Mouse (Mus musculus): Measurements from ENCODE around the gene 1700025G04Rik. TPM values are rescaled to one million over a fixed set of nuclear protein-coding genes. Genes with fewer than 3 reads are reported as not detected.

The 1700025G04Rik gene
- polyA plus RNA-seq, 1 experiment from 2014 or later, result 29.3 TPM

DNA sequence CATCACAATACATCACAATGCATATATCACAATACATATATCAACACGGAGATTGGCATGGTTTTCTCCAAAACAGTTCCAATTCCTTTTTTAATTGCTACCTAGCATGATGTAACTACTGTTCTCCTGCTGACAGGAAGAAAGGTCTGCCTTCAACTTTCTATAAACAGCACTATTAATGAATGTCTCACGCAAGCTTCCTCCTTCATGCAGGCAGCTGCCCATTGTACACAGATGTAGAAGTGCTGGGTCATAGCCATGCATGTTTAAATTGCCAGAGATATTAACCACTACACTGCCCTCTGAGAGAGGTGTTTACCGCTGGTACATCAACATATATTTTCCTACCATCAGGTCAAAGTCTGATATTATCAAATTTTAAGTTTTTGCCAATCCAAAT, 113.1 kb downstream of the 1700025G04Rik start:
- ATAC-seq (replicated peaks; ENCODE audit: insufficient number of reproducible peaks, low FRiP score, low TSS enrichment, low read depth) (no peak), DNase-seq (ENCODE audit: low spot score) (no peak)
- Histone ChIP-seq H3K36me3 (replicated peaks; ENCODE audit: control insufficient read depth, insufficient read depth, low read depth, low read length) (no peaks in the 10 kb centered on the region), H3K4me1 (ENCODE audit: control insufficient read depth, insufficient read depth, low read length) (no peaks in the 10 kb centered on the region), H3K27me3 (ENCODE audit: control insufficient read depth, insufficient read depth, low read length) (no peaks in the 10 kb centered on the region), H3K9ac (replicated peaks; ENCODE audit: low read length) (no peak overlapping the region), H3K27ac (replicated peaks; ENCODE audit: low read depth, low read length) (no peak overlapping the region), H3K4me2 (ENCODE audit: low read depth, low read length) (no peak overlapping the region), H3K4me3 (ENCODE audit: low read depth, low read length) (no peak overlapping the region), H3K9me3 (replicated peaks; ENCODE audit: control insufficient read depth, low read length) (no peaks in the 10 kb centered on the region)
- 88% methylated on average over 3 of the region's 3 CpGs for WGBS

DNA sequence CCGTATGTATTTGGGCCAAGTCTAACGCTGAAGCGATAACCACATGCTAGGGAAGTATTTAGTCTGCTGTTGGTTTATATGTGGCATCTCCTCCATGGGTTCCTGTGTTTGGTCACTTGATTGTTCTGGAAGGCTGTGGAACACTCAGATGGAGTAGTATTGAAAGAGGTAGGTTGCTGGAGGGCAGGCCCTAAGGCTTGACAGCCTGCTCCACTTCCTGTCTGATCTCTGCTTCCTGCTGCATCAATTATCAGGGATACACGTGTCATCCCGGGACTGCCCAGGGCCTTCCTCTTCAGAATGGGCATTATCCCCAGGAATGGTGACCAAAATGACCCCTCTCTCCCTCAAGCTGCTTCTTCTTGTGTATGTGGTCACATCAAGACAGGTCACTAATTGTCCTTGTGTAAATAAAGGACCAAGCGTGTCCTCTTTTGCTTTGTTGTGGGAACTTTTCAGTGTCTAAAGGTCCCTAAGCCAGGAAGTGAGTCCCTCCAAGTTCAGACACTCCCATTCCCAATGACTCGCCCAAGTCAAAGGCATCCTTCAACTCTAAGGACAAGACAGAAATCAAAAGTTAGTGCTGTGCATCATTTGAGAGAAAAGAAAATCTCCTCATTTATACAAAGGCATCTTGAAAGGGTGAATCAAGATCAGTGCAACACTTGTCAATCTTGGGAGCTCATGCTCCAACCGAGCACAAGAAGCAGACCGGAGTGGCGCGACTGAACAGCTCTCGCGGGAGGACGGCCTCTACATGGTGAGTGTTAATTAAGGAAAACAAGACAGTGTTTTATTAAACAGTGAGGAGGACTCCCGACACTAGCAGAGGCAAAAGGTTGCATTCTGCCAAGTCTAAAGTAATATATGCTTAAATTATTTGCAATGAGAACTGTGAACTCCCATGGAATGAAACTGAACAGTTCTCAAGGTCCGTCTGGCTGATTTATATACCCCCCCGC, 114.2 kb downstream of the 1700025G04Rik start:
- Histone ChIP-seq H3K9me3 (replicated peaks; ENCODE audit: control insufficient read depth, low read length) (no peaks in the 10 kb centered on the region), H3K27ac (replicated peaks; ENCODE audit: low read depth, low read length) (no peak overlapping the region), H3K9ac (replicated peaks; ENCODE audit: low read length) (no peak overlapping the region), H3K27me3 (ENCODE audit: control insufficient read depth, insufficient read depth, low read length) (no peaks in the 10 kb centered on the region), H3K36me3 (replicated peaks; ENCODE audit: control insufficient read depth, insufficient read depth, low read depth, low read length) (no peaks in the 10 kb centered on the region), H3K4me1 (ENCODE audit: control insufficient read depth, insufficient read depth, low read length) (no peaks in the 10 kb centered on the region), H3K4me3 (ENCODE audit: low read depth, low read length) (no peak overlapping the region), H3K4me2 (ENCODE audit: low read depth, low read length) (no peak overlapping the region)
- ATAC-seq (replicated peaks; ENCODE audit: insufficient number of reproducible peaks, low FRiP score, low TSS enrichment, low read depth) (no peak), DNase-seq (ENCODE audit: low spot score) (no peak)
- 80% methylated on average over 17 of the region's 17 CpGs for WGBS

DNA sequence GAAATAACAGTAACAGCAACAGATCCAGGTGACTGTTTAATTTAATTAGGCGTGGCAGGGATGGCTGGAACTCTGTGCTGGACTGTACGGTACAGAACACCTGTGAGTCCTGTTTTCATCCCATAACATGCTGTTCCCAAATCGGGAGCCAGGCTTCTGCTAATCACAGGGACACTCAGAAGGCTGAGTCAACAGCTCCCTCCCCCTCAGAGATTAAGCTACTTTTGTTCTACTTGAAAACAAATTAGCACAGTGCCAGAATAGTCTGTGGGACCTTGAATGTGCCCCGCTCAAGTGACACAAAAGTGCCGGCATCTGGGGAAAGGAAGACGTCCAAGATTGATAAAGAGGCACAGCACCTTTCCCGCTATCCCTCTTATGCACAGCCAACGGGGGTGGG, 115.0 kb downstream of the 1700025G04Rik start:
- WGBS, result 85% methylated on average over 8 of the region's 8 CpGs
- H3K36me3 ChIP-seq (replicated peaks; ENCODE audit: control insufficient read depth, insufficient read depth, low read depth, low read length), result no peaks in the 10 kb centered on the region
- H3K27ac ChIP-seq (replicated peaks; ENCODE audit: low read depth, low read length), result no peak overlapping the region
- no peak overlapping the region for H3K9ac ChIP-seq (replicated peaks; ENCODE audit: low read length)
- H3K9me3 ChIP-seq (replicated peaks; ENCODE audit: control insufficient read depth, low read length), result no peaks in the 10 kb centered on the region
- no peaks in the 10 kb centered on the region for H3K27me3 ChIP-seq (ENCODE audit: control insufficient read depth, insufficient read depth, low read length)
- ATAC-seq (replicated peaks; ENCODE audit: insufficient number of reproducible peaks, low FRiP score, low TSS enrichment, low read depth) (no peak), DNase-seq (ENCODE audit: low spot score) (no peak)
- no peak overlapping the region for H3K4me3 ChIP-seq (ENCODE audit: low read depth, low read length)
- H3K4me1 ChIP-seq (ENCODE audit: control insufficient read depth, insufficient read depth, low read length), result no peaks in the 10 kb centered on the region
- no peak overlapping the region for H3K4me2 ChIP-seq (ENCODE audit: low read depth, low read length)

DNA sequence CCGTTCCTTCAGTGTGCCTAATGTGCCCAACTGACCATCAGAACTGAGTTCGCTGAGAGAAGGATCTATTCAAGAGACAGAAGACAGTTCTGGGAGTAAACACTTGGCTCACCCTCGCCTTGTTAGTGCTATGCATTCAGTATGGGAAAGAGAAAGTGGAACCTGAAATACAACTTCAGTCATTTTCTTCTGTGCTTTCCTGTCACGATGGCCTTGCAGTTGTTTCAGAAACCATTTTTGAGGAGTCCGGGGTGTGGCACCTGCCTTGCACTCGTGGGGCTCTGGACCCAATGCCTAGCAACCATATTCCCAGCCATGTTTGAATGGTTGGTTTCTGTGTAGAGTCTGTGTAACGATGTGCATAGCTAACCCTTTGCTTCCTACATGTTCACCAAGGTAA, 115.5 kb downstream of the 1700025G04Rik start:
- no peak overlapping the region for H3K4me3 ChIP-seq (ENCODE audit: low read depth, low read length)
- H3K4me2 ChIP-seq (ENCODE audit: low read depth, low read length), result no peak overlapping the region
- H3K9me3 ChIP-seq (replicated peaks; ENCODE audit: control insufficient read depth, low read length), result no peaks in the 10 kb centered on the region
- H3K36me3 ChIP-seq (replicated peaks; ENCODE audit: control insufficient read depth, insufficient read depth, low read depth, low read length), result no peaks in the 10 kb centered on the region
- H3K27ac ChIP-seq (replicated peaks; ENCODE audit: low read depth, low read length), result no peak overlapping the region
- no peaks in the 10 kb centered on the region for H3K4me1 ChIP-seq (ENCODE audit: control insufficient read depth, insufficient read depth, low read length)
- H3K27me3 ChIP-seq (ENCODE audit: control insufficient read depth, insufficient read depth, low read length), result no peaks in the 10 kb centered on the region
- no peak for DNase-seq (ENCODE audit: low spot score)
- ATAC-seq (replicated peaks; ENCODE audit: insufficient number of reproducible peaks, low FRiP score, low TSS enrichment, low read depth), result no peak
- 92% methylated on average over 7 of the region's 7 CpGs for WGBS
- no peak overlapping the region for H3K9ac ChIP-seq (replicated peaks; ENCODE audit: low read length)

DNA sequence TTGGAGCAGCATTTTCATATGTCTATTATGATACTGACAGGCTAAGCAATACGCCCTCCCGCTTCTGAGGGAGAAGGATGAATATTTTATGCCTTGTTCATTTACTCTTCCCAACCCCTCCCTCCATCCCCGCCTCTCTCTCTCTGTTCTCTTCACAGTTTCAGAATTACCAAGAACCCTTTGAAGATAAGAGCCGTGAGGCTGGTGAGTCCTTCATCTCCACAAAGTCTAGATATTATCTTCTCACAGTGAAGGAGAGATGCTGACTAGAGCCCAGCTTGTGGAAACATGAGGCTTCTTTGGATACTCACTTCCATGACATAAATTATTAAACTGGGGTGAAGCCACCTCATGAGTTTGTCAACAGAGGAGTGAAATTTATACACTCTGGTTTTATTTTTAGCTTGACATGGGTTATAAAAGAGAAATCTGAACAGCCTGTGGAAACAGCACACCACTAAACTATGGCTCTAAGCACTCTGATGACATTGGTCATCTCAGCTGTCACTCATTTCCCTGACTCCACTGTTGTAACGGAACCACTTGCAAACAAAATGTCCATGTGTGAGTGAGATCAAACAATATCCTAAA, 116.7 kb downstream of the 1700025G04Rik start:
- Histone ChIP-seq H3K9me3 (replicated peaks; ENCODE audit: control insufficient read depth, low read length) (no peaks in the 10 kb centered on the region), H3K9ac (replicated peaks; ENCODE audit: low read length) (no peak overlapping the region), H3K4me3 (ENCODE audit: low read depth, low read length) (no peak overlapping the region), H3K4me2 (ENCODE audit: low read depth, low read length) (no peak overlapping the region), H3K4me1 (ENCODE audit: control insufficient read depth, insufficient read depth, low read length) (no peaks in the 10 kb centered on the region), H3K36me3 (replicated peaks; ENCODE audit: control insufficient read depth, insufficient read depth, low read depth, low read length) (no peaks in the 10 kb centered on the region), H3K27me3 (ENCODE audit: control insufficient read depth, insufficient read depth, low read length) (no peaks in the 10 kb centered on the region), H3K27ac (replicated peaks; ENCODE audit: low read depth, low read length) (no peak overlapping the region)
- WGBS, result 85% methylated on average over 5 of the region's 5 CpGs
- ATAC-seq (replicated peaks; ENCODE audit: insufficient number of reproducible peaks, low FRiP score, low TSS enrichment, low read depth) (no peak), DNase-seq (ENCODE audit: low spot score) (no peak)

DNA sequence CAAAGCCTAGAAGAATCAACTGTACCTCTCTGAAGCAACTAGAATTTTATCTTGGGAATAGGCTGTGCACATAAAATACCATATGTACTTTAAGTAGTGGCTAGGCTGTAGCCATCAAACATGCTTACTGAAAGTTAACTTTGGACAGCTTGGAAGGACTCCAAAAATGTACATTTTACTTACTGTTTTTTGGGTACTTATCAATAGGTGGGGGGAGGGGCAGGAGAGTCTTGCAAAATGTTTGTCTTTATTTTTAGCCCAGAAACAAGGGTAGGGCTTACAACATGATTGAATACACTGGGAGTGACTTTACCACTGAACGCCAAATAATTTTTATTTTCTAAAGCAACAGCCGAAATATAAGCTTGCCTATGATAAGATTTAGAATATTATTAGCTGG, 118.3 kb downstream of the 1700025G04Rik start:
- Histone ChIP-seq H3K4me3 (ENCODE audit: low read depth, low read length) (no peak overlapping the region), H3K4me1 (ENCODE audit: control insufficient read depth, insufficient read depth, low read length) (no peaks in the 10 kb centered on the region), H3K36me3 (replicated peaks; ENCODE audit: control insufficient read depth, insufficient read depth, low read depth, low read length) (no peaks in the 10 kb centered on the region), H3K4me2 (ENCODE audit: low read depth, low read length) (no peak overlapping the region), H3K9ac (replicated peaks; ENCODE audit: low read length) (no peak overlapping the region), H3K27me3 (ENCODE audit: control insufficient read depth, insufficient read depth, low read length) (no peaks in the 10 kb centered on the region), H3K9me3 (replicated peaks; ENCODE audit: control insufficient read depth, low read length) (no peaks in the 10 kb centered on the region), H3K27ac (replicated peaks; ENCODE audit: low read depth, low read length) (no peak overlapping the region)
- 89% methylated on average over 2 of the region's 2 CpGs for WGBS
- DNase-seq (ENCODE audit: low spot score) (no peak), ATAC-seq (replicated peaks; ENCODE audit: insufficient number of reproducible peaks, low FRiP score, low TSS enrichment, low read depth) (no peak)

DNA sequence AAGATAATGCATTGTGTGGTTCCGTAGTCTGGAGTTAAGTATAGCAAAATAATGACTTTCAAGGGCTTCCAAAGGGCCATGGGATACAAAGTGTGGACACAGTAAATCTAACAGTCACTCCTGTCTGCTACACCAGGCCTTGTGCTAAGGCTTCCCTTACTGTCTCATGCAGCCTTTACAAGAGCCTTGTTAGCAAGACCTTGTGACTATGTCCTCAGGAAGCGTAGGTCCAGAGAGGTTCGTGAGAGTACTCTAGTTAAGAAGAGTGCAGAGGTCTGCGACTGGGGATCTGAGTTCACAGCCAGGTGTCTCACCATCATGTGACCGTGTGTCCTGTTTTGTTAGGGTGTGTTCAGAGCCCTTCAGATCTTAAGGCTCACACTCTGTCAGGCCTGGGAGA, 121.8 kb downstream of the 1700025G04Rik start:
- H3K27me3 ChIP-seq (ENCODE audit: control insufficient read depth, insufficient read depth, low read length), result no peaks in the 10 kb centered on the region
- H3K9ac ChIP-seq (replicated peaks; ENCODE audit: low read length), result no peak overlapping the region
- H3K27ac ChIP-seq (replicated peaks; ENCODE audit: low read depth, low read length), result no peak overlapping the region
- no peak overlapping the region for H3K4me3 ChIP-seq (ENCODE audit: low read depth, low read length)
- no peaks in the 10 kb centered on the region for H3K4me1 ChIP-seq (ENCODE audit: control insufficient read depth, insufficient read depth, low read length)
- H3K9me3 ChIP-seq (replicated peaks; ENCODE audit: control insufficient read depth, low read length), result no peaks in the 10 kb centered on the region
- H3K4me2 ChIP-seq (ENCODE audit: low read depth, low read length), result no peak overlapping the region
- ATAC-seq (replicated peaks; ENCODE audit: insufficient number of reproducible peaks, low FRiP score, low TSS enrichment, low read depth) (no peak), DNase-seq (ENCODE audit: low spot score) (no peak)
- no peaks in the 10 kb centered on the region for H3K36me3 ChIP-seq (replicated peaks; ENCODE audit: control insufficient read depth, insufficient read depth, low read depth, low read length)
- 88% methylated on average over 5 of the region's 5 CpGs for WGBS

DNA sequence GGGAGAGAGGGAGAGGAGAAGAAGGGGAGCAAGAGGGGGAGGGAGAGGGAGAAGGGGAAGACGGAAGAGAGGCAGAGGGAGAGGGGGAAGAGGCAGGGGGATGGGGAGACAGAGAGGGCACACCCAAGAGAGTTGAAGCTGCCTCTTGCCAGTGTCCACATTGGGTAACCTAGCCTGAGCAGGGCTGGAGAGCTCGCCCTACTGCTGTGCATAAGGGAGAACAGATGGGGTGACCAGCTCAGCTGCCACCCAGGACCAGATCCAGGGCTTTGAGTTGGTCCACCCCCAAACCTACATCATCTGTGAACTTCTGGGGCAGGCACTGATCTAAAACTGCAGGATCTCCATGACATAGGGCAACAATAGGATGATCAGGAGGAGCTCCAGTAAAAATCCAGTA, 125.1 kb downstream of the 1700025G04Rik start:
- 72% methylated on average over 2 of the region's 2 CpGs for WGBS
- Histone ChIP-seq H3K4me1 (ENCODE audit: control insufficient read depth, insufficient read depth, low read length) (no peaks in the 10 kb centered on the region), H3K36me3 (replicated peaks; ENCODE audit: control insufficient read depth, insufficient read depth, low read depth, low read length) (no peaks in the 10 kb centered on the region), H3K4me3 (ENCODE audit: low read depth, low read length) (no peak overlapping the region), H3K4me2 (ENCODE audit: low read depth, low read length) (no peak overlapping the region), H3K9me3 (replicated peaks; ENCODE audit: control insufficient read depth, low read length) (no peaks in the 10 kb centered on the region), H3K9ac (replicated peaks; ENCODE audit: low read length) (no peak overlapping the region), H3K27me3 (ENCODE audit: control insufficient read depth, insufficient read depth, low read length) (no peaks in the 10 kb centered on the region), H3K27ac (replicated peaks; ENCODE audit: low read depth, low read length) (no peak overlapping the region)
- ATAC-seq (replicated peaks; ENCODE audit: insufficient number of reproducible peaks, low FRiP score, low TSS enrichment, low read depth) (no peak), DNase-seq (ENCODE audit: low spot score) (no peak)

Measured in embryonic facial prominence, embryonic 11.5 days (tissue).